Mouse (Mus musculus): ENCODE data around the gene Brsk1.
A peak's percentile ranks its signal among the peaks of the same experiment; 100 is the strongest.

The Brsk1 gene

GRCm38 (mm10) chr7:4731090-4731489 is 40.7 kb downstream of the Brsk1 start:
- Histone ChIP-seq H3K9me3 (ENCODE audit: low read length) (no peaks in the 10 kb centered on the region), H3K27me3 (ENCODE audit: insufficient read depth, low read length) (no peaks in the 10 kb centered on the region), H3K4me1 (replicated peaks; ENCODE audit: low read depth, low read length) (no peaks in the 10 kb centered on the region), H3K36me3 (ENCODE audit: insufficient read depth, low read length) (no peaks in the 10 kb centered on the region), H3K4me3 (replicated peaks; ENCODE audit: low read length) (no peak overlapping the region)
- TF ChIP-seq POU5F1 (IDR thresholded peaks at IDR 0.05; ENCODE audit: borderline replicate concordance, low read length): no peak
- no peak for TF ChIP-seq NANOG (IDR thresholded peaks at IDR 0.05; ENCODE audit: borderline replicate concordance, low read length)
- TF ChIP-seq CTCF (conservative IDR thresholded peaks at IDR 0.05; ENCODE audit: low read length): no peak

- Histone ChIP-seq H3K9me3 (ENCODE audit: low read length) (no peaks in the 10 kb centered on the region), H3K36me3 (ENCODE audit: insufficient read depth, low read length) (no peaks in the 10 kb centered on the region), H3K4me1 (replicated peaks; ENCODE audit: low read depth, low read length) (peaks cover 9% of the 10 kb centered on the region), H3K27me3 (ENCODE audit: insufficient read depth, low read length) (no peaks in the 10 kb centered on the region), H3K4me3 (replicated peaks; ENCODE audit: low read length) (no peak overlapping the region)
- no peak for TF ChIP-seq NANOG (IDR thresholded peaks at IDR 0.05; ENCODE audit: borderline replicate concordance, low read length)
- TF ChIP-seq CTCF (conservative IDR thresholded peaks at IDR 0.05; ENCODE audit: low read length): no peak
- no peak for TF ChIP-seq POU5F1 (IDR thresholded peaks at IDR 0.05; ENCODE audit: borderline replicate concordance, low read length)
These were observed 42.6 kb downstream of the Brsk1 start for GRCm38 (mm10) chr7:4732968-4733392.

GRCm38 (mm10) chr7:4739041-4739543 is 48.7 kb downstream of the Brsk1 start:
- Histone ChIP-seq H3K27me3 (ENCODE audit: insufficient read depth, low read length) (no peaks in the 10 kb centered on the region), H3K4me1 (replicated peaks; ENCODE audit: low read depth, low read length) (peaks cover 45% of the 10 kb centered on the region), H3K4me3 (replicated peaks; ENCODE audit: low read length) (peak overlapping the region; percentile 74), H3K9me3 (ENCODE audit: low read length) (no peaks in the 10 kb centered on the region), H3K36me3 (ENCODE audit: insufficient read depth, low read length) (peaks cover 29% of the 10 kb centered on the region)
- TF ChIP-seq CTCF (conservative IDR thresholded peaks at IDR 0.05; ENCODE audit: low read length) (no peak), NANOG (IDR thresholded peaks at IDR 0.05; ENCODE audit: borderline replicate concordance, low read length) (no peak), POU5F1 (IDR thresholded peaks at IDR 0.05; ENCODE audit: borderline replicate concordance, low read length) (no peak)

DNA sequence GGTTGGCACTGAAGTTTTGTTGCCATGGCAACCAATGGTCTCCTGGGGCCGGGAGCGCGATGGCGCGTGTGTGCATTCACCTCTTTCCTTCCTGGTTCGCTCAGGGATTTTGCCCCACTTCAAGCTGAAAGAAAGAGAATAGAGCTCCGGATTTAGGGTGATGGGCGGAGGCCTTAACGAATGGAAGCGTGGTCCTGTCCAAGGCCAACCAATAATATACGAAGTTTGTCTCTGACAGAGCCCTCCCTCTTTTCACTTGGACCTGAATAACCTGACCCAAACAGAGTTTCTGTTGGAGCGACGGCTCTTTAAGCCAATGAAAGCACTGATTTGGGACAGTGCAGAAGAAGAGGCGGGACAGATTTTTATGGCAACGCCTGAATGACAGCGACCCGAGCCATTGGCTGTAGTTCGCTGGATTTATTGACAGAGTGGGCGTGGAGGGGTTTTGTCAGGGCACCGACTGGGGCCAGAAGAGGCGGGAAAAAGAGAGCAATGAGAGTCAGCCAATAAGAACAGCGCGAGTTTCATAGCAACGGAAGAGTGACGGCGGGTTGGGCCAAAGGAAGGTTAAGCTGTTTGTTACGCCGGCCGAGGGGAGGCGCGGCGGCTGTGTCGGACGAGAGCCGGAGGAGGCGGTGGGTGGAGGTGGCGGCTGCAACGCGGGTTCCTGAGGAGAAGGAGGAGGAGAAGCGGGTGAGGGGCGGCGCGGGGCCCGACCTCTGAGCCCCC is 49.3 kb downstream of the Brsk1 start, which contains the start of gene Kmt5c:
Gene Kmt5c, plus strand, starts transcription at position 572 of the 732 bp plus-strand sequence.
- H3K27me3 ChIP-seq (ENCODE audit: insufficient read depth, low read length): no peaks in the 10 kb centered on the region
- no peak for TF ChIP-seq CTCF (conservative IDR thresholded peaks at IDR 0.05; ENCODE audit: low read length)
- peak; percentile 64; the same call in 1 of the 2 replicates for TF ChIP-seq NANOG (IDR thresholded peaks at IDR 0.05; ENCODE audit: borderline replicate concordance, low read length)
- H3K4me3 ChIP-seq (replicated peaks; ENCODE audit: low read length): peak within 1 kb of the TSS; percentile 96
- H3K9me3 ChIP-seq (ENCODE audit: low read length): no peaks in the 10 kb centered on the region
- peaks cover 35% of the 10 kb centered on the region for H3K36me3 ChIP-seq (ENCODE audit: insufficient read depth, low read length)
- H3K4me1 ChIP-seq (replicated peaks; ENCODE audit: low read depth, low read length): peaks cover 50% of the 10 kb centered on the region

- Histone ChIP-seq H3K4me3 (replicated peaks; ENCODE audit: low read length) (peak overlapping the region; percentile 96), H3K4me1 (replicated peaks; ENCODE audit: low read depth, low read length) (peaks cover 56% of the 10 kb centered on the region), H3K27me3 (ENCODE audit: insufficient read depth, low read length) (no peaks in the 10 kb centered on the region), H3K36me3 (ENCODE audit: insufficient read depth, low read length) (peaks cover 41% of the 10 kb centered on the region), H3K9me3 (ENCODE audit: low read length) (no peaks in the 10 kb centered on the region)
- no peak for TF ChIP-seq NANOG (IDR thresholded peaks at IDR 0.05; ENCODE audit: borderline replicate concordance, low read length)
- no peak for TF ChIP-seq POU5F1 (IDR thresholded peaks at IDR 0.05; ENCODE audit: borderline replicate concordance, low read length)
- no peak for TF ChIP-seq CTCF (conservative IDR thresholded peaks at IDR 0.05; ENCODE audit: low read length)
These were observed 49.9 kb downstream of the Brsk1 start for GRCm38 (mm10) chr7:4740309-4740727.

GRCm38 (mm10) chr7:4741151-4741550 is 50.7 kb downstream of the Brsk1 start:
- TF ChIP-seq POU5F1 (IDR thresholded peaks at IDR 0.05; ENCODE audit: borderline replicate concordance, low read length) (no peak), NANOG (IDR thresholded peaks at IDR 0.05; ENCODE audit: borderline replicate concordance, low read length) (no peak), CTCF (conservative IDR thresholded peaks at IDR 0.05; ENCODE audit: low read length) (no peak)
- H3K27me3 ChIP-seq (ENCODE audit: insufficient read depth, low read length): no peaks in the 10 kb centered on the region
- no peaks in the 10 kb centered on the region for H3K9me3 ChIP-seq (ENCODE audit: low read length)
- peak overlapping the region; percentile 96 for H3K4me3 ChIP-seq (replicated peaks; ENCODE audit: low read length)
- peaks cover 49% of the 10 kb centered on the region for H3K36me3 ChIP-seq (ENCODE audit: insufficient read depth, low read length)
- peaks cover 65% of the 10 kb centered on the region for H3K4me1 ChIP-seq (replicated peaks; ENCODE audit: low read depth, low read length)

DNA sequence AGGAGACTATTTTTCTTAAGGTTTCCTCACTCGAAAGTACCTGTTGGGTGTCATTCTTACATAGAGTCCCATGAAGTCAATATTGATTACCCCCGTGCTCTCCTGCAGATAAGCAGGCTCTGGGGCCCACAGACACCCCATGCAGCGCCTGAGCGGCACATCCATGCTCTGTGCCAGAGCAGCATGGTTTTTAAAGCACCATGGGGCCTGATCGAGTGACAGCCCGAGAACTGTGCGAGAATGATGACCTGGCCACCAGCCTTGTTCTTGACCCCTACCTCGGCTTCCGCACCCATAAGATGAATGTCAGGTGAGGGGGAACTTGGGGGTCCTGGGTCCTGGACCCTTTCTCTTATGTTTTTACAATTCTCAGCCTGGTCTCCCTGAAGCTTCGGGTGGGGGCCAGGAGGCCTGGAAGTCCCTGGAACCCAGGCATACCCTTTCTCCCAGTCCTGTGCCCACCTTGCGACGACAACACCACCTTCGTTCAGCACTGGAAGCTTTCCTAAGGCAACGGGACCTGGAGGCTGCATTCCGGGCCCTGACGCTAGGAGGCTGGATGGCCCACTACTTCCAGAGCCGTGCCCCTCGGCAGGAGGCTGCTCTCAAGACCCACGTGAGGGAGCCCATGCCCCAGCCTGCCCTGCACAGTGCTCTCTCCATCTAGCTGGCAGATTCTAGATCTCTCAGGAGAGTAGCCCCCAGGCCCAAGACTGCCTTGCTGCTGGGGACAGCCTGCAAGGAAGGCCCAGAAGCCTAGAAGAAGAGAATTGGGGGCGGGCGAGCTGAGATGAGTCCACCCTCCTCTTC is 51.5 kb downstream of the Brsk1 start:
- H3K27me3 ChIP-seq (ENCODE audit: insufficient read depth, low read length): no peaks in the 10 kb centered on the region
- peaks cover 66% of the 10 kb centered on the region for H3K4me1 ChIP-seq (replicated peaks; ENCODE audit: low read depth, low read length)
- H3K36me3 ChIP-seq (ENCODE audit: insufficient read depth, low read length): peaks cover 57% of the 10 kb centered on the region
- peak overlapping the region; percentile 96 for H3K4me3 ChIP-seq (replicated peaks; ENCODE audit: low read length)
- no peak for TF ChIP-seq CTCF (conservative IDR thresholded peaks at IDR 0.05; ENCODE audit: low read length)
- H3K9me3 ChIP-seq (ENCODE audit: low read length): no peaks in the 10 kb centered on the region

GRCm38 (mm10) chr7:4742482-4742819 is 52.0 kb downstream of the Brsk1 start:
- TF ChIP-seq NANOG (IDR thresholded peaks at IDR 0.05; ENCODE audit: borderline replicate concordance, low read length) (no peak), POU5F1 (IDR thresholded peaks at IDR 0.05; ENCODE audit: borderline replicate concordance, low read length) (no peak), CTCF (conservative IDR thresholded peaks at IDR 0.05; ENCODE audit: low read length) (no peak)
- Histone ChIP-seq H3K4me3 (replicated peaks; ENCODE audit: low read length) (peak overlapping the region; percentile 96), H3K9me3 (ENCODE audit: low read length) (no peaks in the 10 kb centered on the region), H3K4me1 (replicated peaks; ENCODE audit: low read depth, low read length) (peaks cover 69% of the 10 kb centered on the region), H3K36me3 (ENCODE audit: insufficient read depth, low read length) (peaks cover 62% of the 10 kb centered on the region), H3K27me3 (ENCODE audit: insufficient read depth, low read length) (no peaks in the 10 kb centered on the region)
